Mouse (Mus musculus) kidney, adult 18-20 months (tissue): Measurements from ENCODE around the gene Arxes1.
"Not testable (repeated sequence)": the region's sequence is repeated elsewhere in the genome, so short reads cannot be mapped to it uniquely, and the experiment has no call there.

Experiments used
- DNase-seq: peaks from one replicate; pipeline ENCODE4 v3.0.0; 2021

Gene Arxes1

GRCm38 (mm10) chrX:136032799-136033763, at the start of gene Arxes1:
Gene Arxes1, plus strand, starts transcription at chrX:136033367.
- peak; percentile 3 for DNase-seq

DNA sequence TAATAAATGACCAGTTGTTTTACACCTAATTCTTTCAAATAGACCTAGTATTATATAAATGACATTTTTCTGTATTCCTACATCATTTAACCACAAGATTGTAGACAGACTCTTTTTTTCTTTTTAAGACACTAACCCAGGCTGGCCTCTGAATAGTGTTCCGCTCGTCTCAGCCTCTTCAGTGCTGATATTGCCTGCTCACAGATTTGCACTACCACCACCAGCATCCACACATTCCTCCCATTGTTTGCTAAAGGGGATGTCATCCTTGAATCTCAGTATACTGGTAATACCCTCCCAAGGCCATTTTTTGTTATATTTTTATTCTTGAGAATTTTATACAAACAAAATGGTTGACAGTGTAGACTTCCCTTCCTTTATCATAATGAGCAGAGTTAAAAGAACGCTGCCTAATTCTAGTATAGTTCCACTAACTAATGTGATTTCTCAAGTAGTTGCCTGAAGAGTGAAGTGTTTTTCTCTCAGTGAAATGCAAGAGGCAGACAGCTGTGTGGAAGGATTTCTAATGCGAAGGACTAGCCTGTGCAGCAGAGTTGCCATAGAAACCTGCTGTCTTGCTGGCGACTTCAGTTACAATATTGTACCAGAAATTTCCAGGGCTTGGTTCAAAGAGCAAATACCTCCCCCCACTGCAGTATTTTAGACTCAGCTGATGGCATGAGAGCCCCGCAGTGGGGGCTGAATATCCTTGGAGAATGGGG, 48.5 kb upstream of the Arxes1 start:
- no peak for DNase-seq

DNA sequence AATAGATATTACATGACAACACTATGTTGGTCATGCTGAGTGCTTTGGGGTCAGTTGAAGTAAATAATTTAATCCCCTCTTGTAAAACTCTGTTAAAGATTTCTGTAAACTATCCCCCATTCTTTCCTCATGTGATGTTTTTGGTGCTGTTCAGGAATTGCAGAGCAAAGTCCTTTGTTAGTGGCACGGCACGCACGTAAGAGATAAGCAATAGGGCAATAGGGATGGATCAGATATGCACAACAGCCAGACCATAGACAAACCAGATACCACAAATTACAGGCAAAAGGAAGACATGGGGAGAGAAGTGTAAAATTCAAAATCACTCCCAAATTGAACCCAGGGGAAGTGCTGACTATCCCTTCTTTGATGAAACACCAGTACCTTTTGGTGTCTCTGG, 46.9 kb upstream of the Arxes1 start:
- no peak for DNase-seq

DNA sequence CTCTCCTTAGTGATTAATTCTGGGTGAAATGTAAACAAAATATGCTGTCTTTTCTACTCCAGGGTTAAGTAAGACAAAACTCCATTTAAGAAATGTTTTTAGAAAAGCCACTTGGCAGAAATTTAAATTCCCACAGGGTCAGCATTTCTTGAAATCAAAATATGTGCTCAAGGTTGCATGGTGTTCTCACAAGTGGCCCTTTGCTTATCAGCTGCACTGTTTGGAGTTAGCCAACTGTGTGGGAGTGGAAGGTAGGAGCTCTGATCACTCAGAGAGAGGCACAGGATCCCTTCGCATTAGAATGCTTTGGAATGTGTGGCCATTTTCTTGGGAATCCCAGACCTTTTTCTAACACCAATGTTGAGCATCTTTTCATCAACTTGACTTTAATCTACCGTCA, 42.5 kb upstream of the Arxes1 start:
- DNase-seq: no peak

- DNase-seq: not testable (repeated sequence)
Observed at GRCm38 (mm10) chrX:135993192-135993594, 40.0 kb upstream of the Arxes1 start.

DNA sequence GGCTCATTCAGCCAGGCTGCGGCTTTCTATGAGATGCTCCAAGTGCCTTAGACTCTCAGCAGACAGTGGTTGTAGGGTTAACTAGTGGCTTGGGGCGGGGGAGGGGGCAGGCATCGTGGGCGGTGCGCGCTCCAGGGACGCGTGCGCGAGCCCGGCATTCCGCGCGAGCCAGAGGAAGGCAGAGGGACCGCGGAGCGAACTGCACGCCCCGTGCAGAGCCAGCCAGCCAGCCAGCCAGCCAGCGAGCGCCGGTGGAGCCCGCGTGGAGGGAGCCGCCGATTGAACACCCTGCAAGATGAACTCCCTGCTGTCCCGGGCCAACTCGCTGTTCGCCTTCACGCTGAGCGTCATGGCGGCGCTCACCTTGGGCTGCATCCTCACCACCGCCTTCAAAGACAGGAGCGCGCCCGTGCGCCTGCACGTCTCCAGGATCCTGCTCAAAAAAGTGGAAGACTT, 39.5 kb upstream of the Arxes1 start, which contains the start of gene Arxes2:
TSS of gene Arxes2 (plus strand) at position 161 of the 456 bp plus-strand sequence.
- DNase-seq: not testable (repeated sequence)

GRCm38 (mm10) chrX:136007199-136007843, 25.8 kb upstream of the Arxes1 start:
- DNase-seq: no peak

DNA sequence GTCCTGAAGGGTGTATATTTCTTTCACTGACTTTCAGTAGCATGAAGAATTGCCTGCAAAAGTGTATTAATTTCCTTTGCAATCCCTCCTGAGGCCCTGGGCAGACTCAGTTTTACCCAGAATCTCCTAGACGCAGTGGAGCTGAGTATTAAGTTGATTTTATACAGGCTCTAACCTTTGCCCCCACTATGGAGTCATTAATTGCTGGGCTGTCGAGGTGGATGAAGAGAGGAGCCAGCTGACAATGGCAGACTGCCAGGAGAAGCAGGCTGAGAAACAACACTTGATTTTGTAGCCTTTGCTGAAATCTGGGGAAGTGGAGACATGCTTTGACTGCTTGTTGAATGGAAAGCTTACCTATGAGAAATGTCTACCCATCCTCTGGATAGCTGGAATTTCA, 18.8 kb upstream of the Arxes1 start:
- DNase-seq: peak; percentile 17

GRCm38 (mm10) chrX:136030331-136030730, 2.8 kb upstream of the Arxes1 start:
- no peak for DNase-seq

- DNase-seq: no peak
Observed at GRCm38 (mm10) chrX:136043726-136044125, 10.6 kb downstream of the Arxes1 start.

DNA sequence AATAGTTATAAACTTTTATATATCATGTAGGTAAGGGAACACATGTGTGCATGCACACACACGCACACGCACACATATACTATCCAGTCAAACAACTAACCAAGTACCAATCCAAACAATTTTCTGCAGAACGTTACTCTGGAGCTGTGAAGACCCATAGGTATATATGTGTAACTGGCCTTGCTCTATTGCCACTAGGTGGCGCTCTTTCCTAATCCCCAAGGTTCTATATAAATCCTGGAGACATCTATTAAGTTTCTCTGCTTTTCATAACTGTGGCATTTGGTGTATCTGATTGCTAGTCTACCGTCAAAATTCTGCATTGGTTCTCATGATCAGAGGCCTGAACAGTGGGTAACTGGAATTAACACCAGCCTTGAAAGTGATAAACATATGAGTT, 14.4 kb downstream of the Arxes1 start:
- peak; percentile 48 for DNase-seq

GRCm38 (mm10) chrX:136051219-136051618, 18.1 kb downstream of the Arxes1 start:
- no peak for DNase-seq

DNA sequence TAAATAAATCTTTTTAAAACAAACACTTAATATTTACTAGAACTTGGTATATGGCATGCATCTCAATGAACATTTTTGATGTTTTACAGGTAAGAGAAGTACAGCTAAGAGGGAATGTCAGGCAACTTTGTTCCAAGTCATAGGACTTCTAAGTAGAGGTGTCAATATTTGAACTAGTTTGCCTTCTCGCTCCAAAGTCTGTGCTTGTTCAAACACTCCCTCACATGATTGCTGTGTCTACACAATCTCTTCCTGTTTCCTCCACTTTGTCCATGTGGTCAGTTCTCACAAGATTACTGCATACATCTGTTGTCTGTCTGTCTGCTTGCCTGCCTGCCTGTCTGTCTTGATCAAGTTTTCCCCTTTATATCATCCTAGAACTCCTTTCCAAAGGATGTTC, 27.5 kb downstream of the Arxes1 start:
- no peak for DNase-seq

- DNase-seq: not testable (repeated sequence)
Observed at GRCm38 (mm10) chrX:136067201-136067991, 34.2 kb downstream of the Arxes1 start.

- DNase-seq: not testable (repeated sequence)
Observed at GRCm38 (mm10) chrX:136068020-136068419, 34.9 kb downstream of the Arxes1 start, which contains the start of gene Bex2. Gene Bex2, minus strand, starts transcription at chrX:136068236.
